Mouse (Mus musculus) splenic B cell, adult 2 months (primary cell): ENCODE measurements around the gene Rgs10.

Source experiments
- DNase-seq: peaks from one replicate; pipeline ENCODE4 v3.0.0-alpha.2; 2011; ENCODE audit warnings: low read depth, low spot score
- H3K27me3 ChIP-seq: 2 replicates; pipeline ENCODE4 v1.6.1; 2012; ENCODE audit warnings: mild to moderate bottlenecking, low read length, moderate library complexity, mixed read lengths; ENCODE audit not compliant: control insufficient read depth, poor library complexity, insufficient read depth, severe bottlenecking
- H3K36me3 ChIP-seq: 2 replicates; pipeline ENCODE4 v1.6.1; 2012; ENCODE audit warnings: mild to moderate bottlenecking, low read length, moderate library complexity, mixed read lengths; ENCODE audit not compliant: control insufficient read depth, poor library complexity, insufficient read depth, severe bottlenecking

Gene Rgs10

GRCm38 (mm10) chr7:128392972-128393314, 25.6 kb downstream of the Rgs10 start:
- H3K36me3 ChIP-seq: no peaks in the 10 kb centered on the region
- no peak for DNase-seq
- H3K27me3 ChIP-seq: no peaks in the 10 kb centered on the region

GRCm38 (mm10) chr7:128392071-128392971, 26.2 kb downstream of the Rgs10 start:
- DNase-seq: peak; percentile 81
- Histone ChIP-seq H3K36me3 (no peaks in the 10 kb centered on the region), H3K27me3 (no peaks in the 10 kb centered on the region)

- H3K27me3 ChIP-seq: no peaks in the 10 kb centered on the region
- no peaks in the 10 kb centered on the region for H3K36me3 ChIP-seq
- DNase-seq: no peak
Measured at GRCm38 (mm10) chr7:128391267-128392057, 27.1 kb downstream of the Rgs10 start.

- Histone ChIP-seq H3K36me3 (no peaks in the 10 kb centered on the region), H3K27me3 (no peaks in the 10 kb centered on the region)
- no peak for DNase-seq
Measured at GRCm38 (mm10) chr7:128388968-128389367, 29.6 kb downstream of the Rgs10 start.

GRCm38 (mm10) chr7:128383726-128384463, 34.7 kb downstream of the Rgs10 start:
- no peaks in the 10 kb centered on the region for H3K27me3 ChIP-seq
- peak; percentile 46 for DNase-seq

GRCm38 (mm10) chr7:128383189-128383725, 35.3 kb downstream of the Rgs10 start:
- H3K27me3 ChIP-seq: no peaks in the 10 kb centered on the region
- no peak for DNase-seq
- H3K36me3 ChIP-seq: no peaks in the 10 kb centered on the region

More at GRCm38 (mm10) chr7:128383726-128384463, 34.7 kb downstream of the Rgs10 start:
- H3K36me3 ChIP-seq: no peaks in the 10 kb centered on the region

GRCm38 (mm10) chr7:128382527-128382860, 36.1 kb downstream of the Rgs10 start:
- H3K36me3 ChIP-seq: no peaks in the 10 kb centered on the region
- peak; percentile 60 for DNase-seq
- no peaks in the 10 kb centered on the region for H3K27me3 ChIP-seq

- DNase-seq: no peak
- H3K36me3 ChIP-seq: no peaks in the 10 kb centered on the region
Measured at GRCm38 (mm10) chr7:128381811-128382526, 36.6 kb downstream of the Rgs10 start.

GRCm38 (mm10) chr7:128381001-128381400, 37.6 kb downstream of the Rgs10 start:
- H3K27me3 ChIP-seq: no peaks in the 10 kb centered on the region
- DNase-seq: no peak
- H3K36me3 ChIP-seq: no peaks in the 10 kb centered on the region

More at GRCm38 (mm10) chr7:128381811-128382526, 36.6 kb downstream of the Rgs10 start:
- no peaks in the 10 kb centered on the region for H3K27me3 ChIP-seq

GRCm38 (mm10) chr7:128379162-128379805, 39.3 kb downstream of the Rgs10 start:
- Histone ChIP-seq H3K36me3 (no peaks in the 10 kb centered on the region), H3K27me3 (no peaks in the 10 kb centered on the region)
- peak; percentile 42 for DNase-seq

GRCm38 (mm10) chr7:128376206-128376701, 42.3 kb downstream of the Rgs10 start:
- no peak for DNase-seq
- no peaks in the 10 kb centered on the region for H3K27me3 ChIP-seq
- H3K36me3 ChIP-seq: no peaks in the 10 kb centered on the region

GRCm38 (mm10) chr7:128374156-128374555, 44.4 kb downstream of the Rgs10 start:
- Histone ChIP-seq H3K27me3 (no peaks in the 10 kb centered on the region), H3K36me3 (no peaks in the 10 kb centered on the region)
- no peak for DNase-seq

- Histone ChIP-seq H3K27me3 (no peaks in the 10 kb centered on the region), H3K36me3 (no peaks in the 10 kb centered on the region)
- no peak for DNase-seq
Measured at GRCm38 (mm10) chr7:128373751-128374150, 44.8 kb downstream of the Rgs10 start.
